Mouse (Mus musculus) mammary gland, adult 2 months (tissue): ENCODE data around the gene Slco2b1. TPM values are rescaled to one million over a fixed set of nuclear protein-coding genes. Genes with fewer than 3 reads are reported as not detected.

Experiments used
- polyA plus RNA-seq: library from polyadenylated mRNA; depleted of rRNA; stranded (reverse); fragments of >200 nt; gene quantifications from 2 replicates; pipeline ENCODE4 v1.2.3, GENCODE M21; 2012; ENCODE audit warnings: low replicate concordance; rRNA removed

The Slco2b1 gene
- 56.5 and 61.9 TPM in 2 replicates for polyA plus RNA-seq

GRCm38 (mm10) chr7:99711166-99711565 is at the start of gene Slco2b1:
Gene Slco2b1, minus strand, starts transcription at chr7:99711340.

GRCm38 (mm10) chr7:99729973-99730372 is 18.8 kb upstream of the Slco2b1 start, which contains the start of gene Olfr520:
Gene Olfr520, plus strand, starts transcription at chr7:99730273.

GRCm38 (mm10) chr7:99626376-99627270 is 84.5 kb downstream of the Slco2b1 start, which contains the start of gene Tpbgl:
Gene Tpbgl, minus strand, starts transcription at chr7:99627103.

Other genes with a start within 250 kb of the Slco2b1 start
- 0.60 and 1.8 TPM in 2 replicates for gene Klhl35, start 245.3 kb downstream of the Slco2b1 start, polyA plus RNA-seq
- 244 and 316 TPM in 2 replicates for gene Rps3, start 227.6 kb downstream of the Slco2b1 start, polyA plus RNA-seq
- gene Arrb1, start 175.9 kb downstream of the Slco2b1 start, polyA plus RNA-seq = 52.1 and 56.6 TPM in 2 replicates
- 12.1 and 26.1 TPM in 2 replicates for gene Tpbgl, start 84.2 kb downstream of the Slco2b1 start, polyA plus RNA-seq
- 0.24 and 0.33 TPM in 2 replicates for gene Olfr520, start 18.9 kb upstream of the Slco2b1 start, polyA plus RNA-seq
- gene Olfr521, start 52.2 kb upstream of the Slco2b1 start, polyA plus RNA-seq = not detected in 2 replicates
- 2.2 and 2.5 TPM in 2 replicates for gene Neu3, start 117.1 kb upstream of the Slco2b1 start, polyA plus RNA-seq
- gene Xrra1, start 147.8 kb upstream of the Slco2b1 start, polyA plus RNA-seq = 0.26 and 0.45 TPM in 2 replicates
- 16.3 and 43.0 TPM in 2 replicates for gene Spcs2, start 152.1 kb upstream of the Slco2b1 start, polyA plus RNA-seq